Mouse (Mus musculus) E14TG2a.4 (cell line): Measurements from ENCODE around the gene Igfbp7.

ENCODE experiments used
- CTCF ChIP-seq: conservative IDR thresholded peaks from 2 replicates; pipeline ENCODE4 v1.5.1; 2014; ENCODE audit warnings: low read length
- NANOG ChIP-seq: IDR thresholded peaks from 2 replicates; pipeline ENCODE4 v1.6.1; 2014; ENCODE audit warnings: borderline replicate concordance, low read length, mixed read lengths

DNA sequence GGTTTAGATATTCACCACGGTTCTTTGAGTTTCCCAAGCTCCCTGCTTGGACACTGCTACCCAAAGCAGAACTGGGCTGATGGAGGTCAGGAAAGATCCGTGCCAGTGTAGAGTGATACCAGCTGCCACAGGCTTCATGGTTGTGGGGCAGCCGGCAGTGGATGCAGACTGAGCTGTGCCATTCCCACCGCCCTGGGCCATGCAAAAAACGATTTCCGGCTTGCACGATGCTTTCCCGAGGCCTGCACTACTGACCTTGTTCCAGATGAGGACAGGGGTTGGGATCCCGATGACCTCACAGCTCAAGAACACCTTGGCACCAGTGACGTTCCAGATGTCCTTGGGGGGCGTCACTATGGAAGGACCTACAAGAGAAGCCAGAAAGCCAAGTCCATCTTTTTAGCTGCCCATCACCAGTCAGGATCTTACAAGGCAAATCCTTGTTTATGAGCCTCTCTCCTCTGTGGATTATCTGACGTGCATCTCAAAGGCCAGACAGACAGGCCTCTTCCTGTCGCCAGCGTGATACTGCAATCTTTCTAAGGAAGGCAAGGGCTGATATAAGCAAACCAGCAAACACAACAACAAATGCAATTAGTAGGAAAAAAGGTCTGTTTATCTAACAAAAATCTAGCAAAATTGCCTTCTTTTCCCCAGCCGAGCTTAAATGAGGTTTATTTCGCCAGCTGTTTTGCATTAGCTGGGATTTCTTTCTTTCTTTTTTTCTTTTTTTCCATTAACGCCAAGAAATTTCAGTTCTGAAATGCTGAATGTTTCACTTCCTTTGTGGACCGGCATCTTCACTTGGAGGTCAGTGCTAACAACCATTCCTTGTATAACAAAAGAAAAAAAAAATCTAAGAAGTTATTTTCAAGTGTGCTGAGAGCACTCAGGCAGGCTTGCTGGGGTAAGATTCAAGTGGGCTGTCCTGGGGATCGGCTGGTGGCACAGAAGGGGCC, 52.3 kb downstream of the Igfbp7 start:
- TF ChIP-seq NANOG (no peak), CTCF (no peak)
